Mouse (Mus musculus) ovary, adult 18-20 months (tissue): ENCODE measurements around the gene Jtb.
"Not testable (repeated sequence)": the region's sequence is repeated elsewhere in the genome, so short reads cannot be mapped to it uniquely, and the experiment has no call there.

ENCODE experiments used
- DNase-seq: peaks from one replicate; pipeline ENCODE4 v3.0.0; 2022; ENCODE audit warnings: low spot score, mixed read lengths

Jtb gene

DNA sequence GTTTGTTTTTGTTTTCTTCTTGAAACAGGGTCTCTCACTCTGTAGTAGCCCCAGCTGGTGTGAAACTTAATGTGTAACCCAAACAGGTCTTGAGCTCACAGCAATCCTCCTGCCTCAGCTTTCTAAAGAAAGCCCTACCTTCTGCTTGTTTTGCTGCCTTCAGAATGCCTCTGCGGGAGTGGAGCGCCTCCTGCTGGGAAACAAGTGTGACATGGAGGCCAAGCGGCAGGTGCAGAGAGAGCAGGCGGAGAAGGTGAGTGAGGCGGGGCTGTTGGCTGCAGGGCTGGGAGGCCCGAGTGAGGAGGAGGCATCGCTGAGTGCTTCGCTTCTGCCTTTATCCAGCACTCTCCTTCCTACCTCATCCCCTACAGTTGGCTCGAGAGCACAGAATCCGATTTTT, 7.1 kb upstream of the Jtb start:
- no peak for DNase-seq

DNA sequence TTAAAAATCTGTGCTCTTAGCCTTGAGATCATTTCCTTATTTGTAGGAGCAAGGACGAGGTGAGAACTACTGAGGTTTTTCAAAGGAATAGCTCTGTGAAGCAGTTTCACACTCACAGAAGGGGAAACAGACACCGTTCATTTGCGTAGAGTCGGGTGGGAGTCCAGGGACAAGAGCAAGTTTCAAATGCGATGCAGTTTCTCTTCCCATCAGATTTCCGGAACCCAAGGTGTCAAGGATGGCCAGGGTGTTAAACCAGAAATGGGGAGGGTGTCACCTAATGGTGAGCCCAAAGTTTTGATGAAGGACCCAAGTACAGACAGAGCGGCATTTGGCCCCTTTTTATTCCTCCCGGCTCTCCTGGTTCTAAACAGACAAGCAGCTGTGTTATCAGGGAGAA, 322 bp upstream of the Jtb start:
- no peak for DNase-seq

DNA sequence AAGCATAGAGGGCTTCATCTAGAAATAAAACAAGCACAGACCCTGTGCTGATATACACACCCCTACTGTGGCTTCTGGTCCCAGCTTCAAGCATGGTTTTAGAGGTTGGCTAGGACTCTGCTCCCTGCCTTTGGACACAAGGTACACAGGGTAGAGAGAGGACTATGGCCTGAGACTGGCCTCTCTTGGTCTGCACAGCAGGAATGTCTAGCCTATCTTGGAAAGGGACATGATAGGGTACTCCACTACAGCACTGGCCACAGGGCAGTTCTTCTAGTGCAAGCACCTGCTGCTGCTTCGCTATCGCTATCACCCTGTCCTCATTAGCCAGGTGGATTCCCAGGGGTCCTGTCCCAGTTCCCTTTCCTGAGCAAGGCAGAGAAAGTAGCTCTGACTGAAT, 9.9 kb downstream of the Jtb start:
- no peak for DNase-seq

DNA sequence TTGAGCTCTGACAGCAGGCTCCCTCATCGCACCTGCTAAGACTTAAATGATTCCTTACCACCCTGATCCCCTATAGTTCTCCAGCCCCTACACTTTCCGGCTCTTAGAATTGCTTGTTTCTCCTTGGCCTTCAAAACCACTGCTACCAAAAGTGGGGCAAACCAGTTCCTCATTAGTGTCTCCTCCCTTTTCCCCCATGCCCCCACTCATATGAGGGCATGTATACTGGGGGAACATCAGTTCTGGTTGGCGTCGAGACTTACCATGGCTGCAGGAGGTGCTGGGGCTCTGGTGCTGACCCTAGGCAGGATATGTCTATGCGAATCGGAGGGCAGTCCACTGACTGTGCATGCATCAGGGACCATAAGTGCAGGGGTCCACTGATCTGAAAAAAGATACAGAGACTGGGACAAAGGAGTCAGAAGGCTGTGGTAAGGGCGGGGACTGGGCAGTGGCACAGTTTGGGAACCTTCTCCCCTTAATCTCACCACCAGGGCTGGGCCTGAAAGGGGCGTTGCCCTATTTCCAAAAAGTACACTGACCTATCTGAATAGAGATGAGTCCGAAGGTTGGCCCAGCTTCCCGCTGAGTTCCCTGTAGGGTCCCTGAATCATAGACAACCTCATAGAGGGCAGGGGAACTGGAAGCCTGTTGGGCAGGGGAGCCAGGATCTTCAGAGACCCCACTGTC, 10.4 kb downstream of the Jtb start:
- no peak for DNase-seq

DNA sequence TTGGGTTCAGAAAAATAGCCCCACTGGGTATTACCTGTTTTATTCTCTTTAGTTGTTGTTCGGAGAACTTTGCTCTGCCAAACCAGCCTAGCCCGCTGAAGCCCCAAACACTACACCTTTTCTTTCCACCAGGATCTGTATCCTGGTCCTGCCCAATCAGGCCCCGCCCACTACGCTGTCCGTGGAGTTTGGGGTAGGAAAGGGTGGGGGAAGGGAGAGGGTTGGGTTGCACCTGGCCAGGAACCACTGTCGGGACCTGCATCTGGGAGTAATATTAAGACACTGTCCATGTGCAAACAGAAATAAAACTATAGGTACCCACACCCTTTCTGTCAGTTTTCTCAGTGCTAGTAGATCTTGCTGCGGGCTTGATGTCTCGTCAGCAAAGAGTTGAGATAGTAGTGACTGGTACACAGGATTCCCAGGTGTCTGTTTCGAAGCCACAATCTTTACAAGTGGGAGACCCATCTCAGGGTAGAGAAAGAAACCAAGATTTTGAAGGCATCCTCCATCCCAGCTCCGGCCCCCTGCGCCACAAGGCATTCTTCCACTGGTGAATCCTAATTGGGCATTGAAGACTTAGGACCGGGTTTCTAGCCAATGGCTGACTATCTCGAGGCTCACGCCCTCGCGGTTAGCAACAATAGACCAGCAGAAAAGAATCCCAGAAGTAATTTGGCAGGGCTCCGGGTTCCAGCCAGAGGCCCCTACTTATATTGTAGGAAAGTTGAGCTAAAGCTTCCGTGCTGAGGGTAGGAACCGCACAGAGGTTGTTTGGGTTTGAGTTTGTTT, 11.8 kb downstream of the Jtb start, which contains the start of gene Creb3l4:
TSS of gene Creb3l4 (minus strand) at position 529 of the 792 bp plus-strand sequence.
- DNase-seq = peak; percentile 60

- no peak for DNase-seq
Measured at GRCm38 (mm10) chr3:90245406-90245805, 14.0 kb downstream of the Jtb start.

- no peak for DNase-seq
Measured at GRCm38 (mm10) chr3:90247630-90247959, 16.2 kb downstream of the Jtb start.

GRCm38 (mm10) chr3:90247960-90248745, 16.8 kb downstream of the Jtb start, which contains the start of gene Slc39a1:
Gene Slc39a1 (plus strand): TSS chr3:90248172.
- peak; percentile 93 for DNase-seq

GRCm38 (mm10) chr3:90248746-90249100, 17.3 kb downstream of the Jtb start:
- no peak for DNase-seq

- no peak for DNase-seq
Measured at GRCm38 (mm10) chr3:90250791-90251190, 19.4 kb downstream of the Jtb start.

- DNase-seq = not testable (repeated sequence)
Measured at GRCm38 (mm10) chr3:90251731-90252226, 20.4 kb downstream of the Jtb start.

DNA sequence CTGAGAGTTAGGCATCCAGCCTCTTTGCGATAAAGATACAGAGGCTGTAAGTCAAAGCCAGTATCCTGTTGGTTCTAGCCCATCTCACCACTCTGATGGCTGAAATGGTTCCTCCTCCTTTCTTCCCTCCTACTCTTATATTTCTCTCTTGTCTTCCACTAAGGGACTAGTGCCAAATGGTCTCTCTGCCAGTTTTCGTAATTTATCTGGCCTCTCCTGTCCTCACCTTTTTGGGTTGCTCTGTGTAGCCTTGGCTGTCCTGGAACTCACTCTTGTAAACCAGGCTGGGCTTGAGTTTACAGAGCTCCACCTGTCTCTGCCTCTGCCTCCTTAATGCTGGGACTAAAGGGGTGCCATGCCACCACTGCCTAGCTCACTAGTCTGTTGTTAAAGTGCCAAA, 21.3 kb downstream of the Jtb start:
- DNase-seq = not testable (repeated sequence)

- DNase-seq = not testable (repeated sequence)
Measured at GRCm38 (mm10) chr3:90253174-90253573, 21.8 kb downstream of the Jtb start.

DNA sequence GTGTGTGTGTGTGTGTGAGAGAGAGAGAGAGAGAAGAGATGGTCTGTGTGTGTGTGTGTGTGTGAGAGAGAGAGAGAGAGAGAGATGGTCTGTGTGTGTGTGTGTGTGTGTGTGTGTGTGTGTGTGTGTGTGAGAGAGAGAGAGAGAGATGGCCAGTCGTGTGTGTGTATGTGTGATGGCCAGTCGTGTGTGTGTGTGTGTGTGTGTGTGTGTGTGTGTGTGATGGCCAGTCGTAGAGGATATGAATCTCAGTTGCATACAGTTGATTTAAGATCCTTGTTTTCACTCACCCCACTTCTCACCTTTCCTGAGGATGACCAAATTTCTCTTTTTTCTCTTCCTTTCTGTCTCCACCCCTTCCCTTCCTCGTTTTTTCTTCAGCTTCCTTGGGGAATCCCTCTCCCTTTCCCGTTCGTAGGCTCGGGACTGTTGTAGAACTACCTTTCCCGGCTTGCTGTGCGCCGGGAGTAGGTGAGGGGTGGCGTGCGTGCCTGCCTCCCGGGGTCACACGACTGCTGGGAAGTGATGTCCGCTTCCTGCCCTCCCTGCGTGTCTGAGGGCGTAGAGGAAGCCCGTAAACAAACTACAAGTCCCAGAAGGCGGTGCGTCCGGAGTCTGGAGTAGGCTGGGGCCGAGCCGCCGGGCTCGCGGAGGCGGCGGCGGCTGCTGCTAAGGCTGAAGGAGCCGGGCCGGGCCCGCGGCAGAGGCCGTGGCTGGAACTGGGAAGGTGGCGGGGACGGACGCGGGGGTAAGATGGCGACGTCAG, 22.4 kb downstream of the Jtb start, which contains the start of gene Crtc2:
TSS of gene Crtc2 (plus strand) at position 511 of the 766 bp plus-strand sequence.
- peak; percentile 97 for DNase-seq

- DNase-seq = no peak
Measured at GRCm38 (mm10) chr3:90254419-90255193, 23.2 kb downstream of the Jtb start.

DNA sequence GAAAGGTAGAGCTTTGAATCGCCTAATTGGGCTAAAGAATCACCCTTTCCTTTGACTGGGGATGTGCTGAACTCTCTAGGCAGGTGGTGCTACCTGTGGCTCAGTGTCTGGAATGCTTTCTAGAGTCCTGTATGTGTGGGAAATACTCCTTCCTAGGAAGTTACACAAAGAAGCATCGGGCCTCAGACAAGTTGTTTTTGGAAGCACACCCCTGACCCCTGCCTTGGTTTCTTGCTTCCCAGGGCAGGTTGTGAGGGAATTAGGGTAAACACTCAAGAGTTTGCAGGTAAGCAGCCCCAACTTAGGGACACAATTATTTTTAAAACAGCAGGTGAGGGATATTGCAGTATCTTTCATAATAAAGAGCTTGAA, 23.8 kb downstream of the Jtb start:
- DNase-seq = no peak

- no peak for DNase-seq
Measured at GRCm38 (mm10) chr3:90255784-90256353, 24.5 kb downstream of the Jtb start.

DNA sequence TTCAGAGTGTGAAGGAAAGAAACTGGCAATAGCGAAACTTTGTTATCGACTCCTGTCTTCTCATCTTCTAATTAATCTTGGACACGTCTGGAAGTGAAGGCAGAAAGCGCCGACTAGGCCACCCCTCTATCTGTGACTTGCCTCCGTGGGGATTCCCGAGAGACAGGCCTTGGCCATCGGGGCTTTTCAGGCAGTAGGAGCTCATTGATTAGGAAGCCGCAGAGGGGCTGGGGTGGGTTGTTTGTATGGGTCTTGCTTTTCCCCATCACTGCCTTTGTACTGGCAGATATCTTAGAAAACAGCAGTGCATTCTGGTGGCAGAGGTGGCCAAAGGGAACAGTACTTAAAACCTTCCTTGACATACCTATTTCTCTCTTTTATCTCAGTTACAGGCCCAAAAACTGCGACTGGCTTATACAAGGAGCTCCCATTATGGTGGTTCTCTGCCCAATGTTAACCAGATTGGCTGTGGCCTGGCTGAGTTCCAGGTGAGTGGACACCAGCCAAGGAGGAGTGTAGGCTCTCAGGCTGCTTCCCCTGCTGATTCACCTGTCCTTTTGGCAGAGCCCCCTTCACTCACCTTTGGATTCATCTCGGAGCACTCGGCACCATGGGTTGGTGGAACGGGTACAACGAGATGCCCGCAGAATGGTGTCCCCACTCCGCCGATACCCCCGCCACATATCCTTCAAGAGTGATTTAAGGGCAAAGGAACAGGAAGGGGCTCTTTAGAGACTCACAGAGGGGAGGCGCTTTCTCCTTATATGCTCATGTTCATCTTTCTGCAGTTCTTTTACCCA, 25.5 kb downstream of the Jtb start:
- no peak for DNase-seq

DNA sequence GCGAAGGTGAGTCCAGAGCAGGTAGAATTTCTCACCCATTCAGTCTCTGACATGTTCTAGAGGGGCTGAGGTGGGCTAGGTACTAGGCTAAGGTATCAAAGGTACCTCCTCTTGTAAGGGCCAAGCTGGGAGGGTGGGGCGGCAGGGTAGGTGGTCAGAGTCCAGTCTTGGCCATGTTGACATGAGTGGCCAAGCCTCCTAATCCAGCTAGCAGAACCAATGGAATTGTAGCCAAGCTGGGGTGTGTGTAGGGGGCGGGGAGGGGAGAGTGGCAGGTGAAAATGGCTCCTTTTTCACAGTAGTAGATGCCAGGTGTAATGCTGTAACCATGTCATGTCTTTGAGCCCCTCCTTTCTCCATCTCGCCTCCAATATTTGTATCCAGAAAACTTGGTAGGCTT, 27.1 kb downstream of the Jtb start:
- no peak for DNase-seq
